Comparison of ENCODE assay signal across 21 mouse cellular contexts in the genomic region with DNA sequence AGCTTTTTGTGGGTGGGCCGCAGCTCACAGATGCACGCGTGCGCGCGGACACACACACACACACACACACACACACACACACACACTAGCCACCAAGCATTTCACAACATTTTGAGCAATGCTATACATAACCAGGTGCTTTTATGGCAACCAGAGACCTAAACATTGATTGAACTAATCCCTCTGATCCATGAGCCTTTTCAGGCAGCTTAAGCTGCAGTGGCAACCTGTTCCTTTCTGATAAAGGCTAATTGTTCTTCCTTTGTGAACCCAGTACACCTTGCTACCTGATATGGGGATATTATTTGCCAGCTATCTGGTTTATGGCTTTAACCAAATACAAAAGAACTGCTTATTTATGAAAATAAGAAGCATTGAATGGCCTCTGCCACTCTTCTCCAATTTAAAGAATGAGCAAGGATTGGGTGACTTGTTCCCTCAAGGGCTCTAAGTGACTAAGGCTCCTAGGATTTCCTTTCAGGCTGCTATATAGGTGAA.
"Had no signal": no experiment of that assay in that cellular context is flagged by ENCODE, and none has a peak within 500 bp of the region (broad histone marks: within the 10 kb centered on the region; RNA-seq: fewer than 3 reads in every experiment).

No protein-coding gene starts in this region.

- H3K4me2 ChIP-seq: lung, embryonic 14.5 days; neural tube, embryonic 13.5 days; neural tube, embryonic 15.5 days; stomach, embryonic 15.5 days had no signal

- H3K9me3 ChIP-seq: midbrain, embryonic 10.5 days; neural tube, embryonic 13.5 days; neural tube, embryonic 15.5 days; stomach, embryonic 15.5 days had no signal

- H3K4me1 ChIP-seq: midbrain, embryonic 10.5 days; neural tube, embryonic 13.5 days; neural tube, embryonic 15.5 days; stomach, embryonic 15.5 days had no signal

- H3K4me3 ChIP-seq: midbrain, embryonic 10.5 days; myocyte; neural tube, embryonic 13.5 days; neural tube, embryonic 15.5 days; stomach, embryonic 15.5 days had no signal

- H3K36me3 ChIP-seq: midbrain, embryonic 10.5 days; neural tube, embryonic 13.5 days; neural tube, embryonic 15.5 days; stomach, embryonic 15.5 days had no signal

- H3K9ac ChIP-seq: liver, embryonic 14.5 days; lung, embryonic 14.5 days; neural tube, embryonic 13.5 days; neural tube, embryonic 15.5 days; stomach, embryonic 15.5 days had no signal

- H3K27ac ChIP-seq: liver, embryonic 14.5 days; midbrain, embryonic 10.5 days; neural tube, embryonic 13.5 days; neural tube, embryonic 15.5 days; stomach, embryonic 15.5 days; stomach, postnatal 0 days had no signal

- DNase-seq: lung, adult 18-20 months; lung, embryonic 14.5 days; lung, postnatal 10 days; lung, postnatal 4 days; midbrain, embryonic 14.5 days; retina, postnatal 1 day; right cerebral cortex, adult 18-20 months; right cerebral cortex, postnatal 25 days; right cerebral cortex, postnatal 4 days; spleen, adult 18-20 months; thymus, adult 2 months; thymus, postnatal 25 days; thymus, postnatal 4 days had no signal

- ATAC-seq: midbrain, embryonic 16.5 days had no signal

- H3K27me3 ChIP-seq: neural tube, embryonic 13.5 days; neural tube, embryonic 15.5 days; stomach, embryonic 15.5 days had no signal
